Mouse (Mus musculus) small intestine, adult 2 months (tissue): ENCODE data around the gene Prdm16.

Source experiments
- CTCF ChIP-seq: fragments of 200-500 bp; IDR thresholded peaks from 2 replicates; pipeline ENCODE4 v1.5.1; 2012; ENCODE audit warnings: low read depth, mild to moderate bottlenecking, control low read depth, inconsistent platforms, low read length, moderate library complexity, mixed read lengths; ENCODE audit not compliant: insufficient replicate concordance, insufficient read length; ENCODE audit errors: extremely low read depth
- POLR2A ChIP-seq: fragments of 200-500 bp; IDR thresholded peaks from 2 replicates; pipeline ENCODE4 v1.6.1; 2012; ENCODE audit warnings: low read depth, mild to moderate bottlenecking, control low read depth, inconsistent platforms, low read length, moderate library complexity

DNA sequence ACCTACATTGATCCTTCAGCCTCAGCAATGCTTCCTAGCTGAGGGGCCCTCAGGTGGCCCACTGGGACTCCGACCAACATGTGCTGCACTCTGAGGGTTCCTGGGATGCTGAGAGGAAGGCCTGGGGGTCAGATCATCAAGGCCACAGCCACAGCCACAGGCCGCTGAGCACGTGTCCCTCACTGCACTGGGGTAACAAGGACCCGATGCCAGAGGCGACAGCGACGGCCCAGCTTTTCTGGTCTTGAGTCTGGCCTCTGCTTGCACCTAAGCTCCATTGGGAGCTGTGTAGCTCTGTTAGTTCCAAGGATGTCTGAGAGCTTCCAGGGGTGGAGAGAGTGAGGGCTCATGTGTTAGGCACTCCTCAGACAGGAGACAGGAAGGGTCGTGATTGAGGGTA is 265.8 kb downstream of the Prdm16 start:
- TF ChIP-seq CTCF (no peak), POLR2A (no peak)
